Mouse (Mus musculus) duodenum, adult 2 months (tissue): ENCODE data around the gene March2. TPM values are rescaled to one million over a fixed set of nuclear protein-coding genes. Genes with fewer than 3 reads are reported as not detected.

Source experiments
- polyA plus RNA-seq: library from polyadenylated mRNA; depleted of rRNA; stranded (reverse); fragments of >200 nt; gene quantifications from 2 replicates; pipeline ENCODE4 v1.2.3, GENCODE M21; 2012; ENCODE audit warnings: low replicate concordance; rRNA removed

Gene March2
- 51.8 and 80.7 TPM in 2 replicates for polyA plus RNA-seq

GRCm38 (mm10) chr17:33718384-33718881 lies at the start of gene March2:
Gene March2, minus strand, starts transcription at chr17:33718670.

GRCm38 (mm10) chr17:33760255-33761165 lies 42.0 kb upstream of the March2 start, which contains the start of gene Rab11b:
Gene Rab11b, minus strand, starts transcription at chr17:33760530.

GRCm38 (mm10) chr17:33686760-33687159 lies 31.7 kb downstream of the March2 start, which contains the start of gene Hnrnpm:
Gene Hnrnpm, minus strand, starts transcription at chr17:33686860.

DNA sequence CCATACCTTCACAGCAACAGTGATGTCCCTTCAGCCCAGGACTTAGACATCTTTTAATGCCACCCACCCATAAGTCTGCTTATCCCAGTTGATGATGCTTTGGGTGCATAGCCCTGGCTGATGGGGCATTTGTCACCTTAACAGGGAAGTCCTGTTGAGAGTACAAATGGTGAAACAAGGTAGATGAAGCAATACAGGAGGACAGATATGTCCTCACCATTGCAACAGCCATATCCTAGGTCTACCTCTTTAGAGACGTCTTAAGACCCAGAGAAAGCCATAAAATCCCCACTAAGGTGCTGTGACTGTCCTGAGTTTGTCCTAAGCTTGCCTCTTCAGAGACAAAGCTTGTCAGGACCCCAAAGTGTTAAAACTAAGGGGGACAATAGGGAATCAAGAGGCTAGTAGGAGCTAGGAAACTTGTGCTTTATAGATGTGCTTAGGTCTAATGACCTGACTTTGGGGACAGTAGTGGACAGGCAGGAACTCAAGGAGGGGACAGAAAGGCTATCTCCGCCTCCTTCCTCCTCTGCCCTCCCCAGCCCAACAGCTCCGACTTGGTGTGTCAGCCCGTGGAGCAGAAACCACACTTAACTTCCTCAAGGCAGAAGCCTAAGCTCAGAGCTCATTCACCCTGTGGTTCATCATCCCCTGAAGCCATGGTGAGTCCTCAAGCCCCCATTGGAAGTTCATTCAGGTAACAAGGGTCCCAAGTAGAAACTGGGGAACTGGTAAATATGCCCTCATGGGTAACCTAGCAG lies 80.8 kb downstream of the March2 start, which contains the start of gene Pram1:
Gene Pram1, plus strand, starts transcription at position 541 of the 761 bp plus-strand sequence.

Other genes with a start within 250 kb of the March2 start
- gene Adamts10, start 194.5 kb downstream of the March2 start, polyA plus RNA-seq = 21.5 and 30.7 TPM in 2 replicates
- gene Myo1f, start 163.0 kb downstream of the March2 start, polyA plus RNA-seq = 1.7 and 4.0 TPM in 2 replicates
- 40.3 and 53.5 TPM in 2 replicates for gene Zfp414, start 89.6 kb downstream of the March2 start, polyA plus RNA-seq
- gene Pram1, start 80.6 kb downstream of the March2 start, polyA plus RNA-seq = 1.3 TPM in 1 of 2 replicates, not detected in the other
- gene Hnrnpm, start 31.8 kb downstream of the March2 start, polyA plus RNA-seq = 47.0 and 51.6 TPM in 2 replicates
- gene Rab11b, start 41.9 kb upstream of the March2 start, polyA plus RNA-seq = 313 and 378 TPM in 2 replicates
- 30.9 and 75.7 TPM in 2 replicates for gene Angptl4, start 63.2 kb upstream of the March2 start, polyA plus RNA-seq
- 13.8 and 18.4 TPM in 2 replicates for gene Kank3, start 91.8 kb upstream of the March2 start, polyA plus RNA-seq
- 251 and 364 TPM in 2 replicates for gene Rps28, start 105.9 kb upstream of the March2 start, polyA plus RNA-seq
- gene Ndufa7, start 105.9 kb upstream of the March2 start, polyA plus RNA-seq = 339 and 519 TPM in 2 replicates
- 18.6 and 19.9 TPM in 2 replicates for gene Cd320, start 124.4 kb upstream of the March2 start, polyA plus RNA-seq
- gene Gm7029, start 155.2 kb upstream of the March2 start, polyA plus RNA-seq = not detected in 2 replicates
- 7.3 and 8.5 TPM in 2 replicates for gene Kifc1, start 172.0 kb upstream of the March2 start, polyA plus RNA-seq
- gene Platr17, start 186.5 kb upstream of the March2 start, polyA plus RNA-seq = 0.24 TPM in 1 of 2 replicates, not detected in the other
- 42.4 and 47.2 TPM in 2 replicates for gene Daxx, start 190.7 kb upstream of the March2 start, polyA plus RNA-seq
- gene Tapbp, start 197.2 kb upstream of the March2 start, polyA plus RNA-seq = 220 and 430 TPM in 2 replicates
- 65.9 and 84.1 TPM in 2 replicates for gene Zbtb22, start 197.2 kb upstream of the March2 start, polyA plus RNA-seq
- gene Rgl2, start 210.9 kb upstream of the March2 start, polyA plus RNA-seq = 88.3 and 111 TPM in 2 replicates
- 6.1 and 14.4 TPM in 2 replicates for gene Pfdn6, start 221.7 kb upstream of the March2 start, polyA plus RNA-seq
- 10.8 and 15.6 TPM in 2 replicates for gene Wdr46, start 222.0 kb upstream of the March2 start, polyA plus RNA-seq
- 27.8 and 35.0 TPM in 2 replicates for gene B3galt4, start 232.8 kb upstream of the March2 start, polyA plus RNA-seq
- 50.7 and 52.9 TPM in 2 replicates for gene Vps52, start 237.1 kb upstream of the March2 start, polyA plus RNA-seq
- 196 and 219 TPM in 2 replicates for gene Rps18, start 237.3 kb upstream of the March2 start, polyA plus RNA-seq